ENCODE assay signal across 8 mouse cellular contexts in genomic region chr17:14943009-14943728, GRCm38 (mm10). TPM values are rescaled to one million over a fixed set of nuclear protein-coding genes. Genes with fewer than 3 reads are reported as not detected.
A peak's percentile ranks its signal among the peaks of the same experiment; 100 is the strongest.
DNase-seq lines count a peak whose midpoint lies in the region; ATAC-seq lines count a peak whose summit lies in the region.

Wdr27 (minus strand) TSS chr17:14943158.
1600012H06Rik (plus strand) TSS chr17:14943184.

- no peaks in the 10 kb centered on the region for H3K27me3 ChIP-seq in hindbrain, embryonic 15.5 days

- H3K9me3 ChIP-seq in hindbrain, embryonic 15.5 days = no peaks in the 10 kb centered on the region

- peak within 1 kb of the TSS; percentile 73 for H3K27ac ChIP-seq in hindbrain, embryonic 15.5 days (replicated peaks)

- peak within 1 kb of the TSS; percentile 56 for H3K4me3 ChIP-seq in hindbrain, embryonic 15.5 days

- peak; percentile 99 for ATAC-seq in hindbrain, embryonic 15.5 days (ENCODE audit: low FRiP score, low read depth)

- H3K4me2 ChIP-seq in hindbrain, embryonic 15.5 days = peak within 1 kb of the TSS; percentile 80

- under 1% methylated on average over 54 of the region's 54 CpGs for WGBS in hindbrain, embryonic 15.5 days

- peaks cover 33% of the 10 kb centered on the region for H3K4me1 ChIP-seq in hindbrain, embryonic 15.5 days (replicated peaks)

- H3K36me3 ChIP-seq in hindbrain, embryonic 15.5 days = peaks cover 15% of the 10 kb centered on the region

- peak within 1 kb of the TSS; percentile 67 for H3K9ac ChIP-seq in hindbrain, embryonic 15.5 days

- DNase-seq in R1 (ENCODE audit: low read depth, low spot score) = peak; percentile 99
- DNase-seq in cerebellum, postnatal 25 days = peak; percentile 98 to 99
- DNase-seq in frontal cortex, postnatal 36 days (ENCODE audit: low spot score in 2 of 2) = peak; percentile 99
- peak; percentile 95 for DNase-seq in left cerebral cortex, adult 11 months (ENCODE audit: low spot score)
- peak; percentile 99 for DNase-seq in lung, postnatal 4 days
- peak; percentile 99 for DNase-seq in retina, postnatal 7 days (ENCODE audit: low read depth, low spot score)
- DNase-seq in urinary bladder, adult 2 months (ENCODE audit: low spot score) = peak; percentile 97

RNA-seq across cellular contexts. Expression of gene Wdr27, which starts in this region (rescaled TPM):
- 9.9 and 10.5 TPM in 2 replicates for polyA plus RNA-seq in hindbrain, embryonic 15.5 days (2015; fragmentation: Nextera tagmentation; extraction: Ambion mirVana)
- 4.4 and 5.9 TPM in 2 replicates for polyA plus RNA-seq in urinary bladder, adult 2 months (2012; rRNA removed)

RNA-seq across cellular contexts. Expression of gene 1600012H06Rik, which starts in this region (rescaled TPM):
- 25.7 and 27.3 TPM in 2 replicates for polyA plus RNA-seq in hindbrain, embryonic 15.5 days (2015; fragmentation: Nextera tagmentation; extraction: Ambion mirVana)
- 40.8 and 55.5 TPM in 2 replicates for polyA plus RNA-seq in urinary bladder, adult 2 months (2012; rRNA removed)

Comparison
In these comparisons a context has a peak if more than half of its experiments do, and no peak if none do; other contexts are left out.
1. Peak in every context shown above with its lines: DNase-seq, ATAC-seq, H3K4me3 ChIP-seq and H3K27ac ChIP-seq.